Mouse (Mus musculus) CD4-positive, CD25-positive, alpha-beta regulatory T cell, adult 9 weeks (primary cell): Measurements from ENCODE around the gene Olfr551. TPM values are rescaled to one million over a fixed set of nuclear protein-coding genes. Genes with fewer than 3 reads are reported as not detected.

Experiments used
- polyA plus RNA-seq: library from polyadenylated mRNA; unstranded; fragments of 100-300 nt; shearing (Covaris generic); gene quantifications from one replicate; pipeline ENCODE4 v1.2.1, GENCODE M21; 2017

Gene Olfr551
- not detected for polyA plus RNA-seq

DNA sequence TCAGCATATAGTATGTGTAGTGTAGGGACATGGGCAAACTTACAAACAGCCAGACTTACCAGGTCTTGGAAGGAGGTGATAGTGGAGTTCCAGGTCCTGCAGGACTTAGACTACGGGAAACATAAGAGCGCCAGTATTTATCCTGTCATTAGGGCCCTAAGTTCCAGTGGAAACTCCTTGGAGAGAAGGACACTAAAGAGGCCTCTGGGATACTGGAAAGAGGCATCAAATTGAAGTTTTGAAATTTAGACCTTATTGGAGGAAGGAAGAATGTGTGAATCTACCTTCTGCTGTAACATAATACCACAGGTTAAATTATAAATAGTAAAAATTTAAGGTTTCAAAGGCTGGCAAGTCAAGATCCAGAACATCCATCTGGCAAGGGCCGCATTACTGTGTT is at the start of gene Olfr551:
Olfr551 (minus strand) TSS at position 101 of the 400 bp plus-strand sequence.

DNA sequence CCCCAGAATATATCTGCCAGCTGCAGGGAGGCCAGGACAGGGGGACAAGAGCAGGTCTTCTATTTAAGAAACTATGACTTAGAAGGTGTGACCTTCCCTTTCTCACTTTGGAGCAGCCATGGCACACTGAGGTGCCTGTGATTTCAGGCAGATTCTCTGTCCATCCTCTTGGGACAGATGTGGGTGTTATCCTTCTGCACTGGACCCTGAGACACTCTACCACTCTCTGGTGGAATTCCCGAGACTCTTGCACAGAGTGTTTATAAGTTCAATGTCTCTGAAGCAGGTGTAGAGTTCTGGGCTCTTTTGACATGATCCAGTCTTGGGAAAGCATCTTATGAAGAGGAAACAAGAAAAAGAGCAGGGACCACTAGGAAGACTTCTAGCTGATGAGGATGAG is 46.4 kb upstream of the Olfr551 start, which contains the start of gene Olfr554:
Olfr554 (plus strand) TSS at position 301 of the 400 bp plus-strand sequence.

DNA sequence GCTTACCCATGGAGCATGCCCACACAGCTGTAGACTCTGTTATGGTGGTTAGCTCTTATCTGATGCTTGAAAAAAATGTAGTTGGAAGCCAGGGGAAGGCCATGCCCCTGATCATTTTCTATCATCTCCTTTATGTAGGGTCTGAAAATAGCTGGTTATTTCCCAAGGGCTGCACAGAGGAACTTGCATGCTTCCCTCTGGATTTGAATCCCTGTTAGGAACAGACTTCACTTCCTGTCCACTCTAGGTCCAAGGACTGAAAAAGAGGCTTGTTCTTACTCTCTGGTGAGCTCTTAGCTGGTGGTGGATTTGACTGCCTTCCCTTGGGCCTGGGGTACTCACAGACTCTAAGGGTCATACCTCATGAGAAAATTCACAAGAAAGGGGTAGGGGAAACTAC is 26.4 kb upstream of the Olfr551 start, which contains the start of gene Olfr553:
Olfr553 (minus strand) TSS at position 101 of the 400 bp plus-strand sequence.

DNA sequence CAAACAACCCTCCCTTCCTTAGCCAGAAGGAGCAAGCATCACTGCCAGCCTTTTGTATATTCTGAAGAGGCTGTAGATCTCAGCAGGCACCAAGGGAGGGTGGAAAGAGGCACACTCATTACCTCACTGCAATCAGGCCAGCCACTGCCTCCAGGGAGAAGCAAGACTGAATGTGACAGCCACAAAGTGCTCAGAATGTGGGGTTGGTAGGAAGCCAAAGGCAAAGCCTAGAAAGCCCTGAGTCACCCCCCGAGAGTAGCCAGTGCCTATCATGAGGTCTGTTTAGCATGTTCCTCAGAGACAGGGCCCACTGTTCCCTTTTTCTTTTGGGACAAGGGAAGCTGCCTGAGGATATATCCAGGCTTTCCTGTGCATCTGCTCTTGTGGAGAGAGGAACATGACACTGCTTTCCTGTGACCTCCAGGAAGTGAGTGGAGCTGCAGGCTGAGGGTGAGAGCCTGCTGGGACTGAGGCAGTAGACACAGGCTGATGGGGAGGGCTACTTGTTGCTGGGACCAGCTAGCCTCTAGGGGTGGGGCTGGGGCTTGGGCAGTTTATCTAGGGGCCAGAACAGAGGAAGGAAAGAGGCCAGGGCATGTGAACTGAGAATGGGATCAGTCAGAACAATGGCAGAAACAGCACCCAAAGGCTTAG is 5.8 kb upstream of the Olfr551 start, which contains the start of gene Olfr552:
Olfr552 (plus strand) TSS at position 393 of the 654 bp plus-strand sequence.

DNA sequence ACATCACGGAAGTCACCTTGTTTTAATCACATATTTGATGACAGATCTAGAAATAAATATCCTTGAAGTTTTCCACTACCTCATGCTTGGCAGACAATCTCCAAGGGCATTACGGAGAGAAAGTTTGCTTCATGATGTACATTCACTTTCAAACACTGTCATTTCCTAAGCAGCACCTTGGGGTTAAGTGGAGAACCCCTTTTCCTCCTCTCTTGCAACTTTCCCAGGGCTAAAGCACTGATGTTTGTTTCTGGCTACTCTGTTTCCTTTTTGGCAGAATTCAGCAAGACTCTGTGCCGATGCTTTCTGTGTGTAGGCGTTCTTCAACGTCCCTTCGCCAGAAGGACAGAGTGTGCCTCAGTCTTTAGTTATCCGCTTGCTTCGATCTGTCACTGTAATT is 20.5 kb downstream of the Olfr551 start, which contains the start of gene Olfr550:
Olfr550 (plus strand) TSS at position 301 of the 400 bp plus-strand sequence.

DNA sequence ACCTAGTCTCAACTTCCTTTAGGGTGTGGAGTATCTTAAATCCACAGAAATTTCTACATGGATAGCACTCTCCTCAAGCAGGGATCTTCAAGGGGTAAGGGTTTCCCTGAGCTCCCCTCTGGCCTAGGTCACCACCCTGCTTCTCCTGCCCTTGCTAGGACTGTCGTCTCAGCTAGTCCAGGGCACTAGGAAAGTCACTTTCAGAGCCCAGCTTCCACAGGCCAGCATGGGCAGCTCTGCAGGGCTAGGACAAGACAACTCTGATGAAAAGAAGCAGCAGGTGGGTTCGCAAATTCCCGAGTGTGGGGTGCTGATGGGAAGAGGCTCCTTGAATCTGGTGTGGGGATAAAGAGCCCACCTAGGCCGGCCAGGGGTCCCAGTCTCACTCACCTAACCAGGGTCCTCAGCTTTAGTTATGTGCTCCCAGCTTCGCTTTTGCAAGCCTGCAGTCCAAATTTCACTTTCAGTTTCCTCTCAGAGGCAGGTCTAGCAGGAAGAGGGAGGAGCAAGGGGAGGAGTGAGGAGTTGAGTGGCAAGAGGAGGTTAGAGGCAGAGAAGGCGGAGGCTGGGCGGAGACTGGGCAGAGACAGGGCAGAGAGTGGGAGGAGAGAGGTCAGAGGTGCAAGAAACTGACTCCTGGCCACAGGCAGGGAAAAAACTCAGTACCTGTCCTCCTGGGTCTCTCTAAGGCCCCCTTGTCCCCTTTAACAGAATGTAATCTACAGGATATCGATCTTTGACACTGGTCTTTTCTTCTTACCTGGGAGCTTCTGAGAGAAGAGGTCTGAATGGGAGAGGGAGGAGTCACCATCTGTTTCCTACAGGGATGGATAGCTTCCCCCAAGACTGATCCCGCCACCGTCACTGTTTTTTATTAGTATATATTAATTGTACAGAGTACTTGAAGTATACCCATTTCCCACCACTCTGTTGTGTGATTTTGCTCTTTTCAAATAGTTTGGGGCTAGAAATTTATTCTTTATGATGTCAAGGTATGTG is 26.4 kb downstream of the Olfr551 start, which contains the start of gene Trim21:
Trim21 (minus strand) TSS at position 488 of the 999 bp plus-strand sequence.

DNA sequence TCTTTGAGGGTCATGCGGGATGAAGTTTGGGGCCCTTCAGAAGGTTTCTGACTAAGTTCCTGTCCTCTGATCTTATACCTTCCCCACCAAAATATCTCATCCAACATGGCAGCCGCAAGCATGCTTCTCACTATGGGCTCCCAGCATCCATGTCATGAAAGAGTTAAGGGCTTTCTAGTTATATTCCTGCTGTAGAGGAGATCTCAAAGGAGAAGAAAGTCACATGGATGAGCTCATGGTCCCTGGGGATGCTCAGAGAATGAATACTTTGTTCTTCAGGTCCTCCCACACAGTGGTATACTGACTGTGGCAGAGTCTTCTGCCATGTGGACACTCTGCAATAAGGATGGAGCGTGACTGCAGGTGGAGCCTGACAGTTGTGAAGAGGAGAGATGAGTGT is 42.1 kb downstream of the Olfr551 start, which contains the start of gene Olfr549:
Olfr549 (plus strand) TSS at position 301 of the 400 bp plus-strand sequence.

DNA sequence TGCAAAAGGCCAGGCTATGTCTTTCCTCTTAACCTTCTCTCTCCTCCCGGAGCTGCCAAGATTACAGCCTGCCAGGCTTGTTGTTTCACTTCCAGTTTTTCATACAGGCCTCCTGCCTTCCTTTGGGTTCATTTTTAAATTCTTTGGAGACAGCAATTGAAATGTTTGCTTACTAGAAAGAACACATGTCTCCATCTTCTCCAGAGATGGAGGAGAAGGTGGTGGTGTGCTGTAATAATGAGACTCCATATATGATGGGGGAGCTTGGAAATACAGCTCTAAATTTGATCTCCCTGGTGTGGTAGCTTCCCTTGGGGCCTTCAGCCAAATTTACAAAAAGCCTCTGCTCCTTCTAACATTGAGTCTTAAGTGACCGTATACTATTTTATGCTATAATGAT is 51.1 kb downstream of the Olfr551 start, which contains the start of gene Olfr548-ps1:
Olfr548-ps1 (plus strand) TSS at position 301 of the 400 bp plus-strand sequence.

DNA sequence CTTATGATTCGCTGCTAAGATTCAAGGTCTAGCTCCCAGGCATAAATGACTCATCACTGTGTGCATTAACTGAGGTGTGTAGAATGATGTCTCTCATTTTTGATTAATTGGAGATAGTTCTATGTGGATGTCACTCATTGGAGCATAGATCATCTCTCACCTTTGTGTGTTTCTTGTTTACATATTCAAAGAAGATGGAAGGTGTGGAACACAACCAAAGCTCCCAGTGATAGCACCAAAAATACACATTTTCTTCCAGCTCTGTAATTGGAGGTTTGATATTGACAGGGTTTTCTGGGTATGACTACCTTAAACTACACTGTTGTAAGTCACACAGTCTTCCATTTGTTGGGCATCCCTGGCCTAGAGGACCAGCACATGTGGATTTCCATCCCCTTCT is 57.2 kb downstream of the Olfr551 start, which contains the start of gene Olfr547:
Olfr547 (plus strand) TSS at position 301 of the 400 bp plus-strand sequence.

Other genes starting within 250 kb of the Olfr551 start
- gene Rrm1, start 150.2 kb downstream of the Olfr551 start, polyA plus RNA-seq: 42.2 TPM
- gene Olfr543, start 110.2 kb downstream of the Olfr551 start, polyA plus RNA-seq: not detected
- gene Olfr544, start 103.6 kb downstream of the Olfr551 start, polyA plus RNA-seq: 0.09 TPM
- not detected for gene Olfr545, start 92.3 kb downstream of the Olfr551 start, polyA plus RNA-seq
- gene Olfr547, start 57.1 kb downstream of the Olfr551 start, polyA plus RNA-seq: not detected
- gene Olfr548-ps1, start 51.0 kb downstream of the Olfr551 start, polyA plus RNA-seq: not detected
- not detected for gene Olfr549, start 42.0 kb downstream of the Olfr551 start, polyA plus RNA-seq
- gene Trim21, start 26.4 kb downstream of the Olfr551 start, polyA plus RNA-seq: 107 TPM
- not detected for gene Olfr550, start 20.4 kb downstream of the Olfr551 start, polyA plus RNA-seq
- not detected for gene Olfr552, start 5.9 kb upstream of the Olfr551 start, polyA plus RNA-seq
- not detected for gene Olfr553, start 26.3 kb upstream of the Olfr551 start, polyA plus RNA-seq
- not detected for gene Olfr554, start 46.5 kb upstream of the Olfr551 start, polyA plus RNA-seq
- not detected for gene Olfr555, start 66.9 kb upstream of the Olfr551 start, polyA plus RNA-seq
- gene Olfr556, start 73.0 kb upstream of the Olfr551 start, polyA plus RNA-seq: 0.10 TPM
- gene Trim68, start 95.4 kb upstream of the Olfr551 start, polyA plus RNA-seq: 14.5 TPM
- gene Olfr557, start 104.0 kb upstream of the Olfr551 start, polyA plus RNA-seq: not detected
- gene Olfr558, start 110.3 kb upstream of the Olfr551 start, polyA plus RNA-seq: not detected
- gene Olfr33, start 127.2 kb upstream of the Olfr551 start, polyA plus RNA-seq: not detected
- not detected for gene Olfr559, start 135.6 kb upstream of the Olfr551 start, polyA plus RNA-seq
- not detected for gene Olfr560, start 167.5 kb upstream of the Olfr551 start, polyA plus RNA-seq
- not detected for gene Olfr78, start 167.6 kb upstream of the Olfr551 start, polyA plus RNA-seq
- gene Olfr561, start 179.3 kb upstream of the Olfr551 start, polyA plus RNA-seq: not detected
- not detected for gene Olfr564, start 211.6 kb upstream of the Olfr551 start, polyA plus RNA-seq